Mouse (Mus musculus) lung, postnatal 0 days (tissue): Measurements from ENCODE around the gene Tprkb.
A peak's percentile ranks its signal among the peaks of the same experiment; 100 is the strongest.
"Not testable (repeated sequence)": the region's sequence is repeated elsewhere in the genome, so short reads cannot be mapped to it uniquely, and the experiment has no call there.

Experiments used
- CTCF ChIP-seq: IDR thresholded peaks from 2 replicates; pipeline ENCODE4 v1.5.1; 2016; ENCODE audit warnings: antibody characterized with exemption, mild to moderate bottlenecking
- EP300 ChIP-seq: IDR thresholded peaks from 2 replicates; pipeline ENCODE4 v1.6.1; 2016; ENCODE audit warnings: antibody characterized with exemption, mild to moderate bottlenecking, control low read depth

DNA sequence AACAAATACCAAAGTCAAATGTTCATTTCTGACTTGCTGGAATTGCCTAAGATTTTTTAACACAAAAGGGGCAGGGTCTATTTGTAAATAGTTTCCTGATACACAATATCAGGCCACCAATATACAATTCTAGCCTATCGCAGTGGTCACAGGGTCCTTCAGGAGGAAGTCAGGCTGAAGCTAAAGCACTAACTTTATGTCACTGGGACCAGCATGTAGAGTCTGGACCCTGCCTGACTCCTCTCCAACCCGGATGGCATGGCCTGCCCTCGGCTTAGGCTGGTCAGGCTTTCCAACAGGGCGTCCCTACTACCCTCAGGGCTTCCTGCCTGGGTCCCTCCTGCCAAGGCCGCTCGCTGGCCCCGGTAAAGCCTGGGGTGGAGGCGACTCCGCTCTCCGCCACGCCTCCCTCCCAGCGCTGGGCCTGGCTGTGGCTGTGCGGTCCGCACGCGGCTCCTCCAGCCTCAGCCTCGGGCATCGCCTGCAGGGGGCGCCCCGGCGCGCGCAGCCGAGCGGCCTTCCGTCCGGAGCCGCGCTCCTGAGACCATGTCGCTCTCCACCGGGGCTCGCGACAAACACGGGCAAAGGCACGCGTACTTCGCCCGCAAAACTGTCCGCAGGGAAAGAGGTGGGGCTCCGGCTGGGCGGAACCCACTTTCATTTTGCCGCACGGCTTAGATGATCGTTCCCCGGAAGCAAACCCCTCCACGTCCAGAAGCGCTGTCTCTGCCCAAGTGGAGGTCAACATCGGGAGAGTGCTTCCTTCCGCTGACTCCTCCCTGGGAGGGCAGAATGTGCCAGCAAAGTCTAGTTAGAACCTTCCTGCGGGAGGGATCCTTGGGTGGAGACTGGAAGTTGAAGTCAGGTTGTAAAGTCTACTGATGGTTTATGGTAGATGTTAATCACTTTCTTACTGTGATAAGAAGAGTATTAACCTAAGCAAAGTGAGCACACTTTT, 25.1 kb downstream of the Tprkb start:
- not testable (repeated sequence) for TF ChIP-seq EP300
- TF ChIP-seq CTCF: peak; percentile 76
